Mouse (Mus musculus): ENCODE results near the gene Acsm5.
"Not testable (repeated sequence)": the region's sequence is repeated elsewhere in the genome, so short reads cannot be mapped to it uniquely, and the experiment has no call there.

The Acsm5 gene

GRCm38 (mm10) chr7:119545572-119545971 is 26.3 kb downstream of the Acsm5 start:
- no peak for ATAC-seq (ENCODE audit: low TSS enrichment)

DNA sequence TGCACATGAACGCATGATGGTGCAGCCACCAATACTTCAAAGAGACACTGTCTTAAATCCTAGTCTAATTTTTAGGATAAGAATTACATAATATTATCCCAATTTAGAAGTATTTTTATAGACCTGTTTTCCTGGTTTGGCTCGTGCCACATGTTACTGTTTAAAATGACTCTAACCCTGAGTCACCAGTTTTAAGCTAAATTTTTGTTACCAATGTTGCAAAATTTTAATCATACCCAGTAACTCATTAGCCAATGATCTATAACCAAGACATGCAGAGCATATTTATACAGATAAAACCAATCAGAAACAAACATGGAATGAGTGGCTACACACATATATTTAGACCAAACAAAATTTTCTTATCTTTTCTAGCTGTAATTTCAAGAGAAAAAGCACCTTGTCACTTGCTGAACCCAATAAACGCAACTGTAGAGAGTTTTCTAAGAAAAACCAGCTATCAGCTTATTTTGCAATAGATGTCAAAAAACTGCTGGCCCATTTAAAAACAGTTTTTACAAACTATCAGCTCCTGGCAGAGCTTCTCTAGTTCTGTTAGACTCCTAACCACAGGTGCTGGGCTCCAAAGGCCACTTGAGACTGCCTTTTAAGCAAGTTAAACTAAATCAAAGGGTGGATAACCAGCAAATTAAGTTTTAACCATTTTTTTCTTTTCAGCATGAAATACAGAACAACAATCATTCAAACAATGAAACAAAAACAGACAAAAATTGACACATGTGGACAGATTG is 31.4 kb downstream of the Acsm5 start:
- no peak for ATAC-seq (ENCODE audit: low TSS enrichment)

DNA sequence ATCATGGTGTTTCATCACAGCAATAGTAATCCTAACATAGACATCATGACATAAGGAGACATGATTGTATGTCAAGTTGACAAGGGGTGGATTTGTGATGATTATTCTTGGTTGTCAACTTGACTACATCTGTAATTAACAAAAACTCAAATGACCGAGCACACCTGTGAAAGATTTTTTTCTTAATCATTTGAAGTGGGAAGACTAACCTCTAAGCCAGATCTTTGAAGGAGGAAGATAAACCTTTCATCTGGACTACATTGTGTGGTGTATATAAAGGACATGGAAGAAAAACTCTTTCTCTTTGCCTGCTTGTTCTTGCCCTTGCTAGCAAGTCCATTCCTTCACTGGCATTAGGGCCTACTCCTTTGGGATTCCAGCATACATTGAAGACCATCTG is 34.8 kb downstream of the Acsm5 start, which contains the start of gene Acsm2:
TSS of gene Acsm2 (plus strand) at position 301 of the 400 bp plus-strand sequence.
- ATAC-seq (ENCODE audit: low TSS enrichment): no peak

DNA sequence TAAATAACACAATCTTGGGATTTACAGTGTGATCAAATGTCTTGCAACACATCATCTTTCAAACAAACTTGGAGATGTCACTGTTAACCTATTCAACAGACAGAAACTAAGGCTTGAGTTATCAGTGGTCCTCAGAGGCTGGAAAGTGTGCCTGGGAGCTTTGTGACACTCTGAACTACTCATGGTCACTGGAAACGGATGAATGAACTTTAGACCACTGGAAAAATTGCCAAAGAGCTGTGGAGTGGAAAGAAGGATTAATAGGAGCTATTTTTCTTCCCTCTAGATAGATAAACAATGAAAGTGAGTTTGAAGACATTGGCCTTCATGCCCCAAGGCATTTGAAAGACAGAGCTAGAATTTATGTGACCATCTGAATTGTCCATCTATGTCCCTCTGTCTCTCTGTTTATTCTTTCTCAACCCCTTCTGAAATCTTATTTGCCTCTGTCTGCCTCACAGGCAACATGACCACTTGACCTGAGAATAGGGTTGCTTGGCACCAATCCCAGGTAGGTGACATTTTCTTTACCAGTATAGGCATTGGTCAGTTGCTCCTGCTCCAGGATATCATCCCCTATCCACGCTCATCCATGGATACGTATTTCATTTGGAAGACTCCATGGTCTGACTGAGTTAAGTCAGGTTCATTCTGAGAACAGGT is 40.7 kb downstream of the Acsm5 start:
- ATAC-seq (ENCODE audit: low TSS enrichment): no peak

DNA sequence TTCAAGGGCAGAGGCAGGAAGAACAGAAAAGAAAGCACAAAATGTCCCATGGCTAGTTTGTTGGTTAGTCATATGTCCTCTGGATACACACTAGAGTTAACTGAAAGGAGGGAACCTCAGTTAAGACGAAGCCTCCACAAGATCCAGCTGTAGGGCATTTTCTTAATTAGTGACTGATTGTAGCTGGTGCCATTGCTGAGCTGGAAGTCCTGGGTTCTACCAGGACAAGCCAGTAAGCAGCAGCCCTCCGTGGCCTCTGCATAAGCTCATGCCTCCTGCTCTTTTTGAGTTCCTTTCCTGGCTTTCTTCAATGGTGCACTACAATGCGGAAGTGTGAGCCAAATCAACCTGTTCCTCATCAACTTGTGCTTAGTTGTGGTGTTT is 41.2 kb downstream of the Acsm5 start:
- no peak for ATAC-seq (ENCODE audit: low TSS enrichment)

GRCm38 (mm10) chr7:119561441-119561840 is 42.2 kb downstream of the Acsm5 start:
- no peak for ATAC-seq (ENCODE audit: low TSS enrichment)

DNA sequence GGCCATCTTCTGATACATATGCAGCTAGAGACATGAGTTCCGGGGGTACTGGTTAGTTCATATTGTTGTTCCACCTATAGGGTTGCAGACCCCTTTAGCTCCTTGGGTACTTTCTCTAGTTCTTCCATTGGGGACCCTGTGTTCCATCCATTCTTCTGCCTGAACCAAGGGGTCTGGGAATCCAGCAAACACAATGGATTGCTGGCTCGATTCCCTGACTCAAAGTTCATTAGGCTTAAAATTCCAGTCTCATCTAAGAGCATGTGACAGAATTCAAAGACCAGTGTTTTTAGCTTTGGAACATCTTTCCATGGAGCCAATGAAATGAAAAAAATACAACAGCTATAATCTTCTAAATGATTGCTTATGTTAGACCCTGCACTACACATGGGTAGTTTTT is 43.2 kb downstream of the Acsm5 start:
- not testable (repeated sequence) for ATAC-seq (ENCODE audit: low TSS enrichment)

DNA sequence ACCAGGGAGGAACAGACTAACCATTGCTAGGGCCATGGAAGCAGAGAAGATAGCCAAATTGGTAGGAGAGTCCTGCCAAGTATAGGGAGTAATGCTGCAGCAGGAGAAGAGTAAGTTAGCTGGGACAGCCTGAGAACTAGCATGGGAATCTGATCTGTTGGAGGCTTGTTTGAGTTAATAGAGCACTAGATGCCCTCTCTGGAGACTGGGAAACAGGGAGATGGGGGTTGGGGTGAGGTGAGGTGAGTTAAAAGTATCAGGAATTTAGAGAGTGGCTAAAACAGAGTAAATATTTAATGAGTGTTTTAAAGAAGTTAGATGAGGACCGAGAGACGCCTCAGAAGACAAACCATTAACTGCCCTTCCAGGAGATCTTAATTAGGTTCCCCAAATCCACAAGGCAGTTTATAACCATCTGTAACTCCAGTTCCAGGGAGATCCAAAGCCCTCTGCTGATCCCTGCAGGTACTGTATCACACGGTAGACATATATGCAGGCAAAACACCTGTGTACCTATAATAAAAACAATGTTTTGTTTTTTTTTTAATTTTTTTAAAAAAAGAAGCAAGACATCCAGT is 75.4 kb downstream of the Acsm5 start:
- no peak for ATAC-seq (ENCODE audit: low TSS enrichment)

Measured in frontal cortex, adult (tissue).